Mouse (Mus musculus): Measurements from ENCODE around the gene Ppox. TPM values are rescaled to one million over a fixed set of nuclear protein-coding genes. Genes with fewer than 3 reads are reported as not detected.

Gene Ppox
- polyA plus RNA-seq, 1 experiment from 2014 or later: 44.4 TPM

GRCm38 (mm10) chr1:171293351-171293750 is 12.4 kb upstream of the Ppox start:
- Histone ChIP-seq H3K9ac (ENCODE audit: low read depth, low read length) (no peak overlapping the region), H3K27me3 (ENCODE audit: control insufficient read depth, insufficient read depth, low read depth, low read length) (peaks cover 11% of the 10 kb centered on the region), H3K4me1 (ENCODE audit: control insufficient read depth, insufficient read depth, low read length) (peaks cover 12% of the 10 kb centered on the region), H3K36me3 (ENCODE audit: control insufficient read depth, insufficient read depth, low read length) (no peaks in the 10 kb centered on the region; the same call in 1 of the 2 replicates), H3K4me3 (ENCODE audit: low read depth, low read length) (peak overlapping the region; percentile 68), H3K4me2 (ENCODE audit: low read length) (peak overlapping the region; percentile 69), H3K27ac (ENCODE audit: low read length) (no peak overlapping the region; the same call in 1 of the 2 replicates), H3K9me3 (replicated peaks; ENCODE audit: control insufficient read depth, low read length, poor library complexity, severe bottlenecking) (no peaks in the 10 kb centered on the region)
- 88% methylated on average over 3 of the region's 3 CpGs for WGBS
- ATAC-seq: no peak

GRCm38 (mm10) chr1:171288328-171288727 is 7.3 kb upstream of the Ppox start:
- Histone ChIP-seq H3K27ac (ENCODE audit: low read length) (peak overlapping the region; percentile 95), H3K9ac (ENCODE audit: low read depth, low read length) (no peak overlapping the region), H3K27me3 (ENCODE audit: control insufficient read depth, insufficient read depth, low read depth, low read length) (no peaks in the 10 kb centered on the region), H3K36me3 (ENCODE audit: control insufficient read depth, insufficient read depth, low read length) (peaks cover 14% of the 10 kb centered on the region), H3K4me3 (ENCODE audit: low read depth, low read length) (peak overlapping the region; percentile 88; the same call in 1 of the 2 replicates), H3K4me2 (ENCODE audit: low read length) (peak overlapping the region; percentile 43), H3K9me3 (replicated peaks; ENCODE audit: control insufficient read depth, low read length, poor library complexity, severe bottlenecking) (no peaks in the 10 kb centered on the region), H3K4me1 (ENCODE audit: control insufficient read depth, insufficient read depth, low read length) (peaks cover 24% of the 10 kb centered on the region)
- no peak for ATAC-seq
- 57% methylated on average over 4 of the region's 4 CpGs for WGBS

GRCm38 (mm10) chr1:171287136-171288081 is 6.4 kb upstream of the Ppox start, which contains the start of gene Usp21:
Gene Usp21, minus strand, starts transcription at chr1:171287991.
- peak; percentile 96 for ATAC-seq
- peaks cover 22% of the 10 kb centered on the region for H3K4me1 ChIP-seq (ENCODE audit: control insufficient read depth, insufficient read depth, low read length)
- H3K27me3 ChIP-seq (ENCODE audit: control insufficient read depth, insufficient read depth, low read depth, low read length): no peaks in the 10 kb centered on the region
- H3K9me3 ChIP-seq (replicated peaks; ENCODE audit: control insufficient read depth, low read length, poor library complexity, severe bottlenecking): no peaks in the 10 kb centered on the region
- peaks cover 18% of the 10 kb centered on the region for H3K36me3 ChIP-seq (ENCODE audit: control insufficient read depth, insufficient read depth, low read length)
- H3K9ac ChIP-seq (ENCODE audit: low read depth, low read length): peak within 1 kb of the TSS; percentile 98
- H3K4me2 ChIP-seq (ENCODE audit: low read length): peak within 1 kb of the TSS; percentile 61
- WGBS: under 1% methylated on average over 49 of the region's 49 CpGs
- peak within 1 kb of the TSS; percentile 88 for H3K4me3 ChIP-seq (ENCODE audit: low read depth, low read length)
- peak within 1 kb of the TSS; percentile 95 for H3K27ac ChIP-seq (ENCODE audit: low read length)

DNA sequence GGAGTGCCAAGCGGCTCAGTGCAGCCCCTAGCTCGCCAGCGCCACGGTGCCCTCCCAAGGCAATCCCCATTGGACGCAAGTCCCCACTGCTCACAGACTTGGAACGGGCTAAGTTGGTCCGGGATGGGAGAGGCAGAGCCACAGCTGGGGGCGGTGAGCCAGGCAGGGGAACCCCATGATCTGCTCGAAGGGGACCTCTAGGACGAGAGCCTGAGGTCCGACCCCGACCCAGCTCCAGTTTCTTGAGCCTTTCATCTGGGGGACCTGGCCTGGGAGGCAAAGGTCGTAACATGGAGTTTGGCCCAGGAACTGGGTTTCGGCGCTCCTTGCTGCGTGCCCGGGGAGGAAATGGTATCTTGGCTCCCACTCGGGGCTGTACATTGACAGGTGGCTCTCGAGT is 5.5 kb upstream of the Ppox start:
- Histone ChIP-seq H3K27me3 (ENCODE audit: control insufficient read depth, insufficient read depth, low read depth, low read length) (no peaks in the 10 kb centered on the region), H3K9ac (ENCODE audit: low read depth, low read length) (peak overlapping the region; percentile 98; the same call in 1 of the 2 replicates), H3K9me3 (replicated peaks; ENCODE audit: control insufficient read depth, low read length, poor library complexity, severe bottlenecking) (no peaks in the 10 kb centered on the region), H3K4me1 (ENCODE audit: control insufficient read depth, insufficient read depth, low read length) (peaks cover 27% of the 10 kb centered on the region), H3K27ac (ENCODE audit: low read length) (no peak overlapping the region; the same call in 1 of the 2 replicates), H3K4me2 (ENCODE audit: low read length) (peak overlapping the region; percentile 61), H3K4me3 (ENCODE audit: low read depth, low read length) (peak overlapping the region; percentile 88), H3K36me3 (ENCODE audit: control insufficient read depth, insufficient read depth, low read length) (peaks cover 18% of the 10 kb centered on the region)
- ATAC-seq: no peak
- 86% methylated on average over 19 of the region's 19 CpGs for WGBS

DNA sequence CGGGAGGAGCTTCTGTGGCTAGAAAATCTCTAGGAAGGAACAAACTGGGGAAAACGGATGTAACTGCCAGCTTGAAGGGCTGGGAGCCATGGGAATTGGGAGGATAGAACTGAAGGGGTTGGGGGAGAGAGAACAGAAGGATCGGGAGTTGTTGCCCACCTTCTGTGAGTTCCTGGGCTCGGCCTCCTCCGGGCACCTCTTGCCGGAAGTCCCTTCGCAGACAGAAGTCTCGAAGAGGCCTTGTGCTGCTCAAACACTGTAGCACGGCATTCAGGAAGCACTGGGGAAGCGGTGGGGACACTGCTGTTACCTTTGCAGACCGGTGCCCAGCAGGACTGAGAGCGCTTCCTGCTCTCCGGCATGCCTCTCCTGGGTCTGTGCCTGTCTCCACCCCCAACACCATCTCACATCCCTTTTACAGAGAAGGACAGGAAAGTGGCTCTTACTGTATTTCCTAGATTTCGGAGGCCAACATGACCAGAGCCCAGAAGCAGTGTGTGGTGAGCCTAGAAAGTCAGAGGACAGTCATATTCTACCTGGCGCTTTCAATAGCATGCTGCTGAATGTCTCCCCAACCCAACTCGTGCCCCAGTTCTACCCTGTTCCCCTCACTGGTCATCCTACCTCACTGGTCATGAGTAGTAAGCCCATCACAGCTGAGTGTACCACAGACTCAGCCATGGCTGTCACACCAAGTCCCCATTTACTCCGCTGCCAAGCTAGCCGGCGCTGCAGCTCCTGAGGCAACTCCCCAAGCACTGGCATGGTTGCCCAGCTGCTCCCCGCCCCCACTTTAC is 4.3 kb upstream of the Ppox start:
- H3K27ac ChIP-seq (ENCODE audit: low read length): no peak overlapping the region
- H3K9me3 ChIP-seq (replicated peaks; ENCODE audit: control insufficient read depth, low read length, poor library complexity, severe bottlenecking): no peaks in the 10 kb centered on the region
- no peak for ATAC-seq
- no peak overlapping the region for H3K4me3 ChIP-seq (ENCODE audit: low read depth, low read length)
- 86% methylated on average over 20 of the region's 20 CpGs for WGBS
- H3K4me2 ChIP-seq (ENCODE audit: low read length): no peak overlapping the region
- H3K36me3 ChIP-seq (ENCODE audit: control insufficient read depth, insufficient read depth, low read length): peaks cover 18% of the 10 kb centered on the region
- no peaks in the 10 kb centered on the region for H3K27me3 ChIP-seq (ENCODE audit: control insufficient read depth, insufficient read depth, low read depth, low read length)
- no peak overlapping the region for H3K9ac ChIP-seq (ENCODE audit: low read depth, low read length)
- peaks cover 33% of the 10 kb centered on the region for H3K4me1 ChIP-seq (ENCODE audit: control insufficient read depth, insufficient read depth, low read length)

- no peak overlapping the region for H3K27ac ChIP-seq (ENCODE audit: low read length)
- no peak for ATAC-seq
- no peaks in the 10 kb centered on the region for H3K27me3 ChIP-seq (ENCODE audit: control insufficient read depth, insufficient read depth, low read depth, low read length)
- H3K4me2 ChIP-seq (ENCODE audit: low read length): no peak overlapping the region
- 91% methylated on average over 15 of the region's 15 CpGs for WGBS
- peaks cover 39% of the 10 kb centered on the region for H3K4me1 ChIP-seq (ENCODE audit: control insufficient read depth, insufficient read depth, low read length)
- peaks cover 18% of the 10 kb centered on the region for H3K36me3 ChIP-seq (ENCODE audit: control insufficient read depth, insufficient read depth, low read length)
- no peak overlapping the region for H3K4me3 ChIP-seq (ENCODE audit: low read depth, low read length)
- H3K9ac ChIP-seq (ENCODE audit: low read depth, low read length): no peak overlapping the region
- no peaks in the 10 kb centered on the region for H3K9me3 ChIP-seq (replicated peaks; ENCODE audit: control insufficient read depth, low read length, poor library complexity, severe bottlenecking)
Measured at GRCm38 (mm10) chr1:171284491-171284890, 3.5 kb upstream of the Ppox start.

- Histone ChIP-seq H3K4me2 (ENCODE audit: low read length) (no peak overlapping the region), H3K36me3 (ENCODE audit: control insufficient read depth, insufficient read depth, low read length) (peaks cover 18% of the 10 kb centered on the region), H3K27me3 (ENCODE audit: control insufficient read depth, insufficient read depth, low read depth, low read length) (no peaks in the 10 kb centered on the region), H3K4me1 (ENCODE audit: control insufficient read depth, insufficient read depth, low read length) (peaks cover 39% of the 10 kb centered on the region), H3K9ac (ENCODE audit: low read depth, low read length) (no peak overlapping the region), H3K4me3 (ENCODE audit: low read depth, low read length) (no peak overlapping the region), H3K27ac (ENCODE audit: low read length) (no peak overlapping the region), H3K9me3 (replicated peaks; ENCODE audit: control insufficient read depth, low read length, poor library complexity, severe bottlenecking) (no peaks in the 10 kb centered on the region)
- no peak for ATAC-seq
- 92% methylated on average over 18 of the region's 18 CpGs for WGBS
Measured at GRCm38 (mm10) chr1:171283188-171284160, 2.5 kb upstream of the Ppox start.

Measured in midbrain, embryonic 16.5 days (tissue).